Mouse (Mus musculus): ENCODE measurements around the gene Cd300lg.

DNA sequence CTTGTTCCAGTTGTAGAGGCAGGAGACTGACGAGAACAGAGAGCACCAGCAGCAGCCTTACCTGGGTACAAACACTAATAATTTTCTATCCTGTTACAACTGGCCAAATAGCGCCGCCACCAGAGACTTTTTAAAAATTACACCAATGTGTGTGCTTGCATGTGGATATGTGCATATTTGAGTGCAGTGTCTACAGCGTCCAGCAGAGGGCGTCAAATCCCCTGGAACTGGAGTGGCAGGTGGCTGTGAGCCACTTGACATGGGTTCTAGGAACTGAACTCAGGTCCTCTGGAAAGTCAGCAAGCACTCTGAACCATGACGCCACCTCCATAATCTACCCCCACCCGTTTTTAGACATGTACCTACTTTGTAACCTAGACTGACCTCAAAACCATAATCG is 37.1 kb upstream of the Cd300lg start:
- TF ChIP-seq CTCF (IDR thresholded peaks at IDR 0.05; ENCODE audit: low read depth) = peak; percentile 70
- no peak for TF ChIP-seq EP300 (IDR thresholded peaks at IDR 0.05; ENCODE audit: low read depth)
